Mouse (Mus musculus): ENCODE measurements around the gene Dcdc2b.

Gene Dcdc2b

DNA sequence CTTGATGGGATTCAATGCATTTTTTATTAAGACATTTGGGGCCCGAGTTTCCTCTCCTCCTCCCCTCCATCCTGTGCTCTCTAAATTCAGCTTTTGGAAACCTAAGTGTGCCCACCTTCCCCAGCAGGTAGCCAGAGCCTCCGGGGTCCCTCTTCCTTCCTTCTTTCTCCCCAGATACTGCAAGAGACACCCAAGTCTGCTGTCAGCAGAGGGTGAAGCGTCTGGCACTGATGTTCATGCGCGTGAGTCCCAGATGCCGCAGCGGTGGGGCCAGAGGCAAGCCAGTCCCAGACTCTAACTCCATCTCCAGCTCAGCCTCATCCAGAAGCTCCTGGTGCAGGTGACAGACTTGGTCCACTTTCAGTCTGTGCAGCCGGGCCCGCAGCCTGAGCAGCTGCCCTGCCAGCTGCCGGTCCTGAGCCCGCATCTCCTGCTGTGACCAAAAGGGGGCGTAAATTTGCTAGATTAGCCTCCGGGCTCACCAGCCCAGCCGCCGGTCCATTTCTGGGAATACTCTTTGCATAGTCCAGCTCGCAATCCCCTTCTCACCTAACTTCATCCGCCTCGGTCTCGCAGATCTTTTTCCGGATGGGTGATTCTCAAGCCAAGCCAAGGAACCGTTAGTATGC is 37.1 kb downstream of the Dcdc2b start:
- peak; percentile 51 to 68 for DNase-seq

DNA sequence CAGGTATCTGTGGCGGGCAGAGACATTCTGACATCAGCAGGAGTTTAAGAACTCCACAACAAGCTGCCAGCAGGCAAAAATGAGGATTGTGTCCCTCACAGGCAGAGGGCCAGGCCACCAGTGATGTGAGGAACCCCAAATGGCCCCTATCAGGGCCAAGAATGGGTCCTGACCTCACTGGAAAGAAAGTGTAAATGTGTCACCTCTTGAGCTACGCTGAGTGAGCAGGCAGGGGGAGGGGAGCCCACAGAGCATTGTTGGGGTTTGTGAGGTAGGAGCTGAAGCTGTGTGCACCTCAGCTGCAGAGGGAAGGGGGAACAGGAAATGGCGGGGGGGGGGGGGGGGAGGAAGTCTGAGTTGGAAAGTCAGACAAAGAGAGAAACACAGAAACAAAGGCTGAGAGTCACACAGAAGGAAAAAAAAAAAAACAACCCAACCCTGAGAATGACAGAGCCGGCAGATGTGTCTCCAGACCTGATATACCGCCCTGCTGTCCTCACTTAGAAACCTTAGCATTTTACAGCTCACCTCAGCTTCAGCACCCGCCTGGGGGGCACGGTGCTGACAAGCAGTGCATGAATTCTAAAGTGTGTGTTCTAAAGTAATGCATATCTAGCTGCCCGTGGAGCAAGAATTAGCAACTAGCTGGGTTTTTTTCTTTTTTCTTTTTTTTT is 38.7 kb downstream of the Dcdc2b start:
- no peak for DNase-seq

DNA sequence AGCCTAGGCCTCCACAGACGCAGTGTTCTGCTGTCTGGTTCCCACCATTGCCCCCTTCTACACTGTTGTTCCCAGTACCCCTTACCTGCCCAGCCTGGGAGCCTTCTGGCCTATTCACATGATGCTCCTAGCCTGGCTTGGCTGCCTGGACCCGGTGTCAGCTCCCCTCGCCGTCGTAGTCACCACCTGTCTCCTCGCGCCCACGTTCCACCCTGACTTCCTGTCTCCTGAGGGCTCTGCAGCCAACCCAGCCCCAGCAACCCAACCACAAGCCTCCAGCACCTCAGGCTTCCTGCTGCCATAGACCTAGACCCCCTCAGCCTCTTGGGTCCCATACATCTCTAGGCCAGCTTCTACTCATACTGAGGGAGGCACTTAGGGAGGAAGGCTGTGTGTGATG is 40.6 kb downstream of the Dcdc2b start, which contains the start of gene Lck:
Gene Lck (minus strand): TSS at position 212 of the 400 bp plus-strand sequence.
- no peak for DNase-seq

DNA sequence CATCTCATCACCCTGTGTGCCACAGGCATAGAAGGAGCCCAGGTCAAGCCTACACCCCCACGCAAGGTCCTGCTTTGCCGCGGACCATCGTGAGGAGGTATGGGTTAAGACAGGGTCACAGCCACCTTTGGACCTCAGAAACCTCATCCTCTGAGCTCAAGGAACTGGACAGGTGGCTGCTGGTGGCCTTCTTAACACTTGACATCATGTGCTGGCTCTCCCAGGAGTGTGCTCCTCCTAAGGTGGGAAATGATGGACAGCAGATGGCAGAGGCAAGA is 41.0 kb downstream of the Dcdc2b start:
- no peak for DNase-seq

DNA sequence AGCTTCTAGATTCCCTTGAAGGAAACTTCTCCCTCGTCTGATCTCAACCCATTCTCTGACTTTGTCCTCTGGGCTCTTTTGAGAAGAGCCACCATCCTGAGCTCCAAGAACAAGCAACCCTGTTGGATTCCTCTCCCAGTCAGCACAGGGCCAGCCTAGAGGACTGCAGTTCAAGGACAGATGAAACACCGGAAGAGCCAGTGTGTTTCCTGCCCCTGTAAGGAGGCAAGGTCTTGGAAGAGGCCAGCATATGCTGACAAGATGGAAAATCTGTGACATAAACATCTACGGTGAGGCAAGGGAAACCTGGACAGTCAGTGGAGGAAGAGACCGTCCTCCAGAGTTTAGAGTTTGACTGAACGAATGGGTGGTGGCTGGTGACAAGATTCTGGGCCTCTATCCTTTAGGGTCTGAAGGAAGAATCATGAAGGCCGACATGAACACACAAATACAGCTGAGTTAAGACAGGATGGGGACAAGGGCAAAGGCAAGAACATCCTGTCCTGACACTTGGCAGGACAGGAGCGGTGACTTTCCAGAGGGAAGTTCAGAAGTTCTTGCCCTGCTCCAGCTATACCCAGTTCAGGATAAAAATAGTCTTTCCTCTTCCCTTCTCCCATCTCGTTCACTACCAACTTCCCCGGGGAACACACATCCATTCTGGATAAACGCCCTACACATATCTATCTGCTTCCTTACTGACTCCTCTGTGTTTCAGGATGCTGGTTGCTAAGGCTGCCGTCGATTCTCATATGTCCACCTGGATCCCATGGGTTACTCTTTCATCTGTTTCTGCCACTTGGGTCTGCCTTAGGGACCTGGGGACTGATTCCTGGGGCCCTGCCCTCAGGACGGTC is 41.6 kb downstream of the Dcdc2b start:
- DNase-seq: no peak

DNA sequence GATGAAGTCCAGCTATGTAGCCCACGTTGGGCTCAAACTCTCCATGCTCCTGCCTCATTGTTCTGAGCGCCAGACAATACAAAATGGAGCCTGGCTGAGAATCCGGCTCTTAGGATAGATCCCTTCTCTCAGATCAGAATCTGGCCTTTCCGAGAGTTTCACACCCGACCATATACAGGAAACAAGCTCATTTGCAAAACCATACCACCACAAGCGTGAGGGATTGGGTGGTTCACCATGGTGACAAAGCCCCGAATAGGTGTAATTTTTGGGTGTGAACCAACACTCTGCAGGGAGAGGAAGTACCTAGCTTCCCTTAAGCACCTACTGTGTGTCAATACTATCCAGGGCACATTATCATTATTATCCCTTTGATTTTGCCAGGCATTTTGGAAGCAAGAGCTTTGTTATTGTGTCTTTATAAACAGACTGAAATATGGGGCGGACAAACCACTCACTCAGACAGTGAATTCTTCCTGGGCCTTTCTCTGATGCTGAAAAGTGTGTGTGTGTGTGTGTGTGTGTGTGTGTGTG is 42.4 kb downstream of the Dcdc2b start:
- no peak for DNase-seq

DNA sequence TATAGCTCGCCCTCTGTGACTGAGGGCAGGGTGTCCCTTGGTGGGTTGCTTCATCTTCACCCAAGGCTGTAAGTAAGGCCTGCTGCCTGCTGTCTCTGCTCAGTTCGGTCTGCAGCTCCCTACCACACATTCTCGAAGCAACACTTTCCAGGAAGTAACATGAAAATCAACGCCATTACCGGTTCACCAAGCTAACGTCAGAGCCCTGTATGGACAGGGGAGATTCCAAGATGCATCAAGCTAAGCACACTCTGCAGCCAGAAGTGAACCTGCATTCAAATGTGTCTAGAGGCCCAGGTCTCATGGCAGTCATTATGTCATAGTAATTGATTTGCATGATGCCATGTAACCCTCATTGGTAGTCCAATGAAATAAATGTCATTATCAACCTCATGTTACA is 44.0 kb downstream of the Dcdc2b start:
- no peak for DNase-seq

DNA sequence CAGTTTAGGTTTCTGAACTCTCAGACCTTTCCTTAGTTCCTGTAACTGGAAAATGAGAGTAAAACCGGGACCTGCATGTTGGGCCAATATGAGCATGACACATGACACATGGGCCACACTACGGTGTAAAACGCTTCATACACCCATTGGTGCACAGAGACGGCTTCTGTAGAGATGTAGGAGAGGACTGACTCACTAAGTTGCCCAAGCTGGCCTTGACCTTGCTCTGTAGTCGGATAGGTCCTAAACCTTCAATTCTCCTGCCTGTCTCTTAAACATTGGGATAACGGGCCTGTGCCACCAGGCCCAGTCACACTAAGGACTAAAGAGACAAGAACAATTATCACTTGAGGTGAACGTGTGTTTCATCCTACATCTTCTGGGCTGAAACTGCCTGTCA is 45.7 kb downstream of the Dcdc2b start:
- no peak for DNase-seq

DNA sequence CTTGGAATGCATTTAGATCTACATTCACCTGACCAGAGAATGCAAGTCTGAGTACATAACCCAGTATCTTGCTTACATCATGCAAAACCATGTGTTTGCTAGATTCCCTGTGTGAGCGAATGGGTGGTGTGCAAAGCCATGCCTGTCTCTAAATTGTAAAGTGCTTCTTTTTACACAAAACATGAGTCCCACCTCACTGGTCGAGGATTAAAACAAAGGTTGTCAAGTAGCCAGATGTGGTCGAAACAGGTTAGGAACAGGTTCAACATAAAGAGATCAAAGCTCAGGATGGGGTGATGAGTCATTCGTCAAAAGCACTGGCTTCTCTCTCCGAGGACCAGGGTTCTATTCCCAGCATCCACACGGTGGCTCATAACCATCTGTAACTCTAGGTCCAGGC is 48.9 kb downstream of the Dcdc2b start:
- no peak for DNase-seq

DNA sequence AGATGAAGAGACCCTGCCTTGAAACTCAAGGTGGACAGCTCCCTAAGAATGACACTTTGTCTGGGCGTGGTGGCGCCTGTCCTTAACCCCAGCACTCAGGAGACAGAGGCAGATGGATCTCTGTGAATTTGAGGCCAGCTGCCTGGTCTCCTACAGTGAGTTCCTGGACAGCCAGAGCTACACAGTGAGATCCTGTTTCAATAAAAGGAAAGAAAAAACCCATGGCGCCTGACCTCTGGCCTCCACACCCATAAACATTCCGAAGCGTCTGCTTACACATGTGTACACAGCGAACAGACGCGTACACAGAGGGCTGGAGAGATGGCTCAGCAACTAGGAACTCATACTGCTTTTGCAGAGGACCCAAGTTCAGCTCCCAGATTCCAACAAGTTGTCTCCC is 50.3 kb downstream of the Dcdc2b start:
- no peak for DNase-seq

DNA sequence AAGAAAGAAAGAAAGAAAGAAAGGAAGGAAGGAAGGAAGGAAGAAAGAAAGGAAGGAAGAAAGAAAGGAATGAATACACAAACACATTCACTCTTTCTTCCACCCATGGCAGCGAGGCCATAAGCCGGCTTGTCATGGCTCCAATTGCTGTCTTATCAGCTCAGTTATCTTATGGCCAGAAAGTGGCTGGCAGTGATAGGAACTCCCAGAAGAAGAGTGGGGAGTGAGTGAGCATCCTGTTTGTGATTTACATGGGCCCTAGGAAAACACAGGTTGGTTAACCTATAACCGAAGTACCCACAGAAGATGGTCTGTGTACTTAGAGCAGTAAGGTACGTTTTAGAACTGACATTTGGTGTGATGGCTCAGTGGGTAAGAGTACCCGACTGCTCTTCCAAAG is 52.9 kb downstream of the Dcdc2b start:
- no peak for DNase-seq
